Mouse (Mus musculus): Measurements from ENCODE around the gene Krt77.

DNA sequence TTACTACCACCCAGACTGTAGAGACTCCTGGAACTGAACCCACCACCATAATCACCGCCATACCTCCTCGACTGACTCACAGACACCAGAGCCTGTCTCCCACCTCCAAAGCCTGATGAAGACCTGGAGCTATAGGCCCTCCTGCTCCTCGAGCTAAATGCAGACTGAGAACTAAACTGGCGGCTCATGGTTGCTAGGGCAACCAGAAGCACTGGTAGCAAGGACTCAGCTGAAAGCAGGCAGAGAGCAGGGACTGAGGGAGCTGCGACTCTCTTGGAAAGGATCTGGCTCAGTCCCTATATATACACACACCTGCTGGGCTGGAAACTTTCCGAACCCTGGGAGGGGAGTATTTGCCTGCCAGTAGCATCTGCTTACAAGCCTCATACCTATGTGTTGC is at the start of gene Krt77:
- TF ChIP-seq CTCF (conservative IDR thresholded peaks at IDR 0.05; ENCODE audit: low read length) (no peak), NANOG (IDR thresholded peaks at IDR 0.05; ENCODE audit: borderline replicate concordance, low read length) (no peak), POU5F1 (IDR thresholded peaks at IDR 0.05; ENCODE audit: borderline replicate concordance, low read length) (no peak)
